Mouse (Mus musculus) stomach, postnatal 0 days (tissue): ENCODE results near the gene Srgn. TPM values are rescaled to one million over a fixed set of nuclear protein-coding genes. Genes with fewer than 3 reads are reported as not detected.

Experiments used
- ATAC-seq: fragments of 200-750 bp; cut with Nextera tagmentation; 2 replicates; pipeline ENCODE4 v1.8.0; 2017; ENCODE audit not compliant: low FRiP score, low TSS enrichment
- DNase-seq: peaks from one replicate; pipeline ENCODE4 v3.0.0-alpha.2; 2016; ENCODE audit warnings: low spot score
- H3K27ac ChIP-seq: fragments of 300-500 bp; sonication (generic); replicated peaks from 2 replicates; pipeline ENCODE4 v1.5.1; 2014; ENCODE audit warnings: mild to moderate bottlenecking, control low read depth
- H3K27me3 ChIP-seq: fragments of 300-500 bp; sonication (generic); 2 replicates; pipeline ENCODE4 v1.6.1; 2014; ENCODE audit warnings: low read length; ENCODE audit not compliant: control insufficient read depth, insufficient read depth
- H3K36me3 ChIP-seq: fragments of 300-500 bp; sonication (generic); 2 replicates; pipeline ENCODE4 v1.6.1; 2014; ENCODE audit warnings: low read length, mixed read lengths; ENCODE audit not compliant: control insufficient read depth, insufficient read depth
- H3K4me1 ChIP-seq: fragments of 300-500 bp; sonication (generic); replicated peaks from 2 replicates; pipeline ENCODE4 v1.6.1; 2014; ENCODE audit warnings: antibody characterized with exemption; ENCODE audit not compliant: control insufficient read depth, insufficient read depth
- H3K4me2 ChIP-seq: fragments of 300-500 bp; sonication (generic); replicated peaks from 2 replicates; pipeline ENCODE4 v1.6.1; 2014; ENCODE audit warnings: low read depth, mild to moderate bottlenecking, control low read depth, moderate library complexity
- H3K4me3 ChIP-seq: fragments of 300-500 bp; sonication (generic); 2 replicates; pipeline ENCODE4 v1.5.1; 2014; ENCODE audit warnings: low read depth, low read length, control low read depth
- H3K9ac ChIP-seq: fragments of 300-500 bp; sonication (generic); 2 replicates; pipeline ENCODE4 v1.6.1; 2014; ENCODE audit warnings: mild to moderate bottlenecking, low read length, control low read depth, mixed read lengths
- H3K9me3 ChIP-seq: fragments of 300-500 bp; sonication (generic); 2 replicates; pipeline ENCODE4 v1.6.1; 2016; ENCODE audit warnings: low read length; ENCODE audit not compliant: control insufficient read depth
- CTCF ChIP-seq: IDR thresholded peaks from 2 replicates; pipeline ENCODE4 v1.5.1; 2016; ENCODE audit warnings: antibody characterized with exemption, low read depth, mild to moderate bottlenecking, moderate library complexity
- EP300 ChIP-seq: optimal IDR thresholded peaks from 2 replicates; pipeline ENCODE3; 2016; ENCODE audit warnings: antibody characterized with exemption
- WGBS: fragments of 180-500 bp; shearing (Covaris S2); extraction: QIAGEN DNeasy Blood & Tissue Kit; methylation state at CpG from one replicate; pipeline ENCODE4 v1.1.7; 2014; 5-methylcytosine and 5-hydroxymethylcytosine counted together
- polyA plus RNA-seq: library from polyadenylated mRNA; unstranded; fragments of >200 nt; fragmentation: Nextera tagmentation; extraction: Ambion mirVana; gene quantifications from 2 replicates; pipeline ENCODE4 v1.2.1, GENCODE M21; 2015

The Srgn gene
- polyA plus RNA-seq, 1 experiment from 2014 or later: 14.2 TPM

DNA sequence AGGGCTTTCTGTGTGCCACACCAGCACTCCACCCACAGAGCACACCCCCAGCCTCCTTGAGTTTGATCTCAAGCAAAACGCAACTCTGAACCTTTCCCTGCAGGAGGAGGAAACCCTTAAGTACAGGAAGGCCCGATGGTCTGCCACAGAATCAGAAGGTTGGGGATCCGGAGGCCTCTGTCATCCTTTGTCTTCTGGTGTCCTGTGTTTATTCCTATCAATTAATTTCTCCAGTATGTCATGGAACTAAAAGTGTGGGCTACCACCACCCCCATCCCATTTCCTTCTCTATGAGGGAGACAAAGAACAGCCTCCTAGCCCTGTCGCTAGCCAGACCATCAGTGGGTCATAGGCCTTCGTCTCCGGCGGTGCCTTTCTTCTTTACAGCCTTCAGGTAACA, 7.3 kb upstream of the Srgn start:
- no peaks in the 10 kb centered on the region for H3K4me1 ChIP-seq
- no peak overlapping the region for H3K9ac ChIP-seq
- no peaks in the 10 kb centered on the region for H3K36me3 ChIP-seq
- no peaks in the 10 kb centered on the region for H3K27me3 ChIP-seq
- H3K4me2 ChIP-seq: no peak overlapping the region
- H3K27ac ChIP-seq: no peak overlapping the region
- 76% methylated on average over 7 of the region's 7 CpGs for WGBS
- no peaks in the 10 kb centered on the region for H3K9me3 ChIP-seq
- no peak overlapping the region for H3K4me3 ChIP-seq
- TF ChIP-seq EP300 (no peak), CTCF (no peak)
- no peak for ATAC-seq
- DNase-seq: no peak

- H3K9me3 ChIP-seq: no peaks in the 10 kb centered on the region
- H3K4me1 ChIP-seq: no peaks in the 10 kb centered on the region
- ATAC-seq: no peak
- H3K4me2 ChIP-seq: no peak overlapping the region
- H3K36me3 ChIP-seq: no peaks in the 10 kb centered on the region
- no peak overlapping the region for H3K4me3 ChIP-seq
- DNase-seq: no peak
- WGBS: 47% methylated on average over 2 of the region's 2 CpGs
- no peaks in the 10 kb centered on the region for H3K27me3 ChIP-seq
- TF ChIP-seq CTCF: no peak
- no peak for TF ChIP-seq EP300
- no peak overlapping the region for H3K9ac ChIP-seq
- H3K27ac ChIP-seq: no peak overlapping the region
These were observed 5.6 kb upstream of the Srgn start for GRCm38 (mm10) chr10:62532832-62533231.

GRCm38 (mm10) chr10:62530183-62530582, 2.9 kb upstream of the Srgn start:
- DNase-seq (no peak), ATAC-seq (no peak)
- Histone ChIP-seq H3K4me2 (no peak overlapping the region), H3K4me3 (no peak overlapping the region), H3K27me3 (no peaks in the 10 kb centered on the region), H3K36me3 (no peaks in the 10 kb centered on the region), H3K9ac (no peak overlapping the region), H3K27ac (no peak overlapping the region), H3K9me3 (no peaks in the 10 kb centered on the region), H3K4me1 (no peaks in the 10 kb centered on the region)
- no peak for TF ChIP-seq CTCF
- no peak for TF ChIP-seq EP300
- WGBS: 62% methylated on average over 9 of the region's 9 CpGs

- no peaks in the 10 kb centered on the region for H3K9me3 ChIP-seq
- 58% methylated on average over 7 of the region's 7 CpGs for WGBS
- no peak overlapping the region for H3K27ac ChIP-seq
- ATAC-seq (no peak), DNase-seq (no peak)
- no peak overlapping the region for H3K9ac ChIP-seq
- H3K4me3 ChIP-seq: no peak overlapping the region
- H3K36me3 ChIP-seq: no peaks in the 10 kb centered on the region
- no peaks in the 10 kb centered on the region for H3K4me1 ChIP-seq
- H3K4me2 ChIP-seq: no peak overlapping the region
- TF ChIP-seq CTCF (no peak), EP300 (no peak)
- no peaks in the 10 kb centered on the region for H3K27me3 ChIP-seq
These were observed 4.8 kb downstream of the Srgn start for GRCm38 (mm10) chr10:62522346-62522950.

DNA sequence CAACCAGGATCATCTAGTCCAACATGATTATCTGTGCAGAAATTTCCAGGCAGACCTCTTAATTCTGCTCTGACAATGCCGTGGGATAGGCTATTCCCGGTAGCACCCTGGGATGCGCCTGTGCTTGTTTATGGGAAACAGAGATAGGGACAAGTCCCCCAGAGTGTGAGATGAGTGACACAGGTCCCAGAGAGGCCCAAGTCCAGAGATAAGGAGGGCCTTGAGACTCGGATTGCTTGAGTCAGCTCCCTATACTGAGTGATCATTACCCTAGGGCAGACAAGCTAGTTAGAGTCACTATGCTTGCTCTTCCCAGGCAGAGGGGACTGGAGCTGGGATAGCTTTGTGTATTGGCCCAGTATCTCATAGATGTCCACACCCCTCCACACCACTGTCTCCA, 5.5 kb downstream of the Srgn start:
- Histone ChIP-seq H3K36me3 (no peaks in the 10 kb centered on the region), H3K27me3 (no peaks in the 10 kb centered on the region), H3K9me3 (no peaks in the 10 kb centered on the region), H3K27ac (no peak overlapping the region), H3K9ac (no peak overlapping the region), H3K4me2 (no peak overlapping the region), H3K4me1 (no peaks in the 10 kb centered on the region), H3K4me3 (no peak overlapping the region)
- DNase-seq (no peak), ATAC-seq (no peak)
- TF ChIP-seq EP300: no peak
- no peak for TF ChIP-seq CTCF
- 56% methylated on average over 4 of the region's 4 CpGs for WGBS

- no peak for ATAC-seq
- no peaks in the 10 kb centered on the region for H3K27me3 ChIP-seq
These were observed 6.3 kb downstream of the Srgn start for GRCm38 (mm10) chr10:62520911-62521310.

More at GRCm38 (mm10) chr10:62520911-62521310, 6.3 kb downstream of the Srgn start:
- Histone ChIP-seq H3K4me3 (no peak overlapping the region), H3K27ac (no peak overlapping the region), H3K4me1 (no peaks in the 10 kb centered on the region), H3K9ac (no peak overlapping the region), H3K36me3 (no peaks in the 10 kb centered on the region), H3K9me3 (no peaks in the 10 kb centered on the region), H3K4me2 (no peak overlapping the region)
- DNase-seq: no peak
- WGBS: 54% methylated on average over 2 of the region's 2 CpGs
- no peak for TF ChIP-seq CTCF
- TF ChIP-seq EP300: no peak
